Mouse (Mus musculus): ENCODE results near the gene Psen2.

The Psen2 gene

GRCm38 (mm10) chr1:180274725-180275308, 11.6 kb upstream of the Psen2 start:
- no peak for DNase-seq (ENCODE audit: low spot score)

DNA sequence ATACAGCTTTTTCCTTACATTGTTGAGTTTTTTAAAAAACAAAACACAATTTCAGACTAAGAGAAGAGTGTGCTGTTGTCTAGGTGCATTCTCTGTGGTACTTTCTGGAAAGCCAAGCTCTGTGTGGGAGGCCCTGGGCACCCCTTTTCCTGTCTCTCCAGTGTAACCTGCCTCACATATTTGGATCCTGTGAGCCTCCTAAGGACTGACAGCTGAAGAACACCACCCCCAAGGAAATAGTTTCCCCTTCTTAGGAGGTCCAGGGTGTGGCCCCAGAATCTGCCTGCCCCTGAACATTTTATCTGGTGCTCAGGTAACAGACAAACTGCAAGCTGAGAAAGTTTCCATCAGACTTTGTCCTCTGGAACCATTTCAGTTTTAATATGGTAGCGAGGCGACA, 5.8 kb upstream of the Psen2 start:
- no peak for DNase-seq (ENCODE audit: low spot score)

DNA sequence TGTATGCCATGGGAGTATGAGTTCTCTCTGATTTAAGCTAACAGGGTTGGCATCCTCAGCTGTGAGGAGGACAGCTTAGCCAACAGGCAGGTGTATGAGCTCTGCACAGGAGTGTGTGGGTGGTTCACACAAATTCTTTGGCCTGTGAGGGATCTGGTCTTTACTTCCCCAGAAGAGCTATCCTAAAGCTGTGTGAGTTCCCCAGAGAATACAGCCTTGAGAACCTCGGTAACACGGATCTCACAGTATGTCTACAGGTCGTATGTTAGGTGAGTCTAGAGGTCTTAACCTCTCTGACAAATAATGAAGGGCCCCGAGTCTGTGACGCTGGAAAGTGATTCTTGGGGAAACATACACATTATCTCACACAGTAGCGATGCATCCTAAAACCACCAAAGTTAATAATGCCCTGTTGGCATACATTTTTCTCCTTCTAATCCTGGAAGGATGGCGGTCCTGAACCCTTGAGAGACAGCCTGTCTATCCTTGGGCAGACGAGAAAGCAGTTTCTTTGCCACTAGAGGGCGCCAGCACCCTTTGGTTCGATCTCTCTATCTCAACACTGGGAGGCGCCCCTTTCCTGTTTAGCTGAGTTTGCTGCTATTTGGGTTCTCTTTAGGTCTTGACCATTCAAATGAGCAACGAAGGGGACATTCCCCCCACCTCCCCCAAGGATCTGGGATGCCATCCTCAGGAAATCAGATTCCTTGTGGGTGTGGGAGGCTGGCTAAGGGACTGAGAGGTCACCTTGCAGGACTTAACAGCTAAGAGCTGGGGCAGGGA, 5.2 kb upstream of the Psen2 start:
- peak; percentile 71 for DNase-seq (ENCODE audit: low spot score)

- DNase-seq (ENCODE audit: low spot score), result no peak
These were observed 3.9 kb upstream of the Psen2 start for GRCm38 (mm10) chr1:180267151-180267550.

DNA sequence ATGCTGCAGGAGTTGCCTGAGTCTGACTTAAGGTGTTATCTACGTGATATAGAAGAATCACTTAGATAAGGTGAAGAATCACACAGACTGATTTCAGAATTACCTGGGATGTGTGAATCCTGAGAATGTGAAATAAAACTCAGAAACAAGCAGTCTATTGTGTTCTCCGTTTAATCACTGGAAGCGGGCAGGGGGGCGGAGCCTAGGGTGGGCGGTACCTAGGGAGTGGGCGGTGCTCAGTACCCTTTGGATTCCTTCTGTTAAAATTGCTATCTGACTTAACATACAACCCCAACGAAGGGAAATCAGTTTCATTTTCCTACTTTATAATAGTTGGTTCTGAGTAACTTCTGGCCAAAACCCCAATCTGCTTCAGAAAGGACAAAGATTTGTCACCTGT, 2.2 kb upstream of the Psen2 start:
- DNase-seq (ENCODE audit: low spot score), result peak; percentile 65

DNA sequence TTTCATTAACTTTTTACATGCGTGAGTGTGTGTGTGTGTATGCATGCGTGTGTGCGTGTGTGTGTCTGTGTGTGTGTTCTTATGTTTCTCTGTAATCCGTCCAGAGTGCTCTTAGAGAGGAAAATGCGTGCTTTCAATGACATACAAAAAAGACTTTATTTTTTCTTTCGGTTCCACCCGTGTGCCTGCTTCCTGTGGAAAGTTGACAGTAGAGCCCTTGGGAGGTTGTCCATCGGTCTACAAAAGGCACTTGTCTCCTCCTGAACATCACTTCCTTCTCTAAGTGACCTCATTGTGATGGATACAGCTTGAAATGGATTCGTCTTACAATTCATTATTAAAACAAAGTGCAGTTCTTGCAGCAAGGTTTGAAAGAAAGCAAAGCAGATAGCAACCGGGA, 1.6 kb upstream of the Psen2 start:
- no peak for DNase-seq (ENCODE audit: low spot score)

- DNase-seq (ENCODE audit: low spot score), result no peak
These were observed 1.2 kb upstream of the Psen2 start for GRCm38 (mm10) chr1:180264389-180264788.

DNA sequence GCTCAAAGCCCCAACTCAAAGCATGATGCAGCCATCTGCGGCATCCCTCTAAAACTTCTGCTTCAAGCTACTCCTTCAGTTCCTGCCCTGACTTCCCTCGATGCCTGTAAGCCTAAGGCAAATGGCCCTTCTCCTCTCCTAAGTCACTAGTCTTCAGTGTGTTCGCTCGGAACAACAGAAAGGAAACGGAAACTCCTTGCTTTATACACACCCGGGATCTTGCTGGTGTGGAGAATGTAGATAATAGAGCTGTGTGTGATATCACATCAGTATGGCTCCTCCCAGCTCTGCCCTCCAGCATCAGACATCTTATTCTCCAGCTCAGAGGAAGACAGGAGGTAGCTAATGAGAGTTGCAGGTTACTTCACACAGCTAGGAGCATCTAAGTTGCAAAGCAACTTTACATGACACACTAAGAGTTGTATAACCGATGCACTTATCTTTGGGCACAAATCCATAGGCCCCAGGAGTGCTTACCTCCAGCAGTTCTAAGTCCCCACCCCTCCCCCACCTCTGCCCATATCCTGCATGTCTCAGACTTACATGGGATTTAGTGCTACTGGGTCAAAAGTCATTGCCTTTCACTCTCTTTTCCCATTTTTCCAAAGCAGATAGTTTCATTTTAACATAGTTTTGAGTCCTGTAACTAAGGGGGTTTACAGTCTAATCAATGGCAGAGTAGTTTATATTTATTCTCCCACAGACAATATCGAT, 1.2 kb downstream of the Psen2 start:
- DNase-seq (ENCODE audit: low spot score), result no peak

DNA sequence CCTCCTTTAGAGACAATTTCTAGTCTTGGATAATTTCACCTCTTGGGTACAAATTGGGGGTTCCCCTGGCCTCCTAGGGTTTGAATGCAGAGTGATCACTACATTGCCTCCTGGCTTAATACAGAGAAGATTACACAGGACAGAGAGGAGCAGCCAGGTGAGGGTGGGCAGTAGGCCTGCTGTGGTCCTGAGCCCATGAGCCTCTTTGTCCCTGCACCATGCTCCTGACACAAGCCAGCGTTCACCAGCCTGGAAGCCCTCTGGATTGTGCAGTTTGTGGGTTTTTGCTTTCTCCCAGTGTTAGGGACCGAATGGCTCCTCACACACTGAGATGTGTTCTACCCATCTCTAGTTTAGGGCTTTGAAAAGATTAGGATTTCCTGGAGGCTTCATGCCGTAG, 1.8 kb downstream of the Psen2 start:
- no peak for DNase-seq (ENCODE audit: low spot score)

GRCm38 (mm10) chr1:180260886-180261285, 2.4 kb downstream of the Psen2 start:
- no peak for DNase-seq (ENCODE audit: low spot score)

DNA sequence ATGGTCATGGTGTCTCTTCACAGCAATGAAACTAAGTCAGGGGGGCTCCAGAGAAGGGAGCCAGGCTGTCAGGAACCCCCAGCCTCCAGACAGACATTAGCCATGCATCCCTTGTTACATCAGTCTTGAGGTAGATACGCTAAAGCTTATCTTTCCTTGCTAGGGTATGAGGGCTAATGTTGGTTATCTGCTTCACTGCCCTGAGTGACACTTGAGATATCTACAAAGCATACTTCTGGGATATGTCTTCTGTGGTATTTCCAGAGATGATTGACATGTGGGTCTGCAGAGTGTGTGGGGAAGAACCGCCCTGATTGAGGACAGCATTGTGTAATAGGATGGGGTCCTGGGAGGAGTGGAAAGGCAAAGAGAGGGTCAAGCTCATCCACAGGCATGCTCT, 3.5 kb downstream of the Psen2 start:
- no peak for DNase-seq (ENCODE audit: low spot score)

DNA sequence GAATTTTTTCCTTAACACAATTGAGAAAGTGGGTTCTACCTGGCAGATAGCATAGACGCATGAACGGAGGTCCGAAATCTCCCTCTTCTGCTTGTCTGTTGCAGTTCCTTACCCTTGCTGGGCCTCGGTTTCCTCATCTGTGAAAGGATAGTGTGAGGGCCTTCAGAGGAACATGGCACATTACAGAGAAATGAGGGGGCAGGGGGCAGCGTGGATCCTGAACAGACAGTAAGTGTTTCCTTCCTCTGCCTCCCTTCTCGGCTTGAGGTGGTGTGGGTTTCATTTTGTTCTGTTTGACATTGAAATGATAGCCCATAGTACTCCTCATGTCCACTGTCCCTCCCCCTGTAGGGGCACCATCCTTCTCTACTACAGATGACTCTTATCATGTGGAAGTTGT, 5.8 kb downstream of the Psen2 start:
- DNase-seq (ENCODE audit: low spot score), result no peak

DNA sequence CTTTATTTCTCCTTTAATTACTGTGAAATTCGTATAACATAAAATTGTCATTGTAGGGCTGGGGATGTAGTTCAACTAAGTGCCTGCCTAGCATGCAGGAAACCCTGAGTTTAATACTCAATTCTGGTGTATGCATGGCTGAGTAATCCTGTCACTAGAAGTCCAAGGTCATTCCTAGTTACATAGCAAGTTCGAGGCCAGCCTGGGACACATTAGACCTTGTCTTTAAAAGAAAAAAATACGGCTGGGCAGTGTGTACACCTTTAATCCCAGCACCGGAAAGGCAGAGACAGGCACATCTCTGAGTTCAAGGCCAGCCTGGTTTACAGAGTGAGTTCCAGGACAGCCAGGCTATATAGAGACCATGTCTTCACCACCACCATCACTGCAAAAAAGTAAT, 6.4 kb downstream of the Psen2 start:
- DNase-seq (ENCODE audit: low spot score), result no peak

DNA sequence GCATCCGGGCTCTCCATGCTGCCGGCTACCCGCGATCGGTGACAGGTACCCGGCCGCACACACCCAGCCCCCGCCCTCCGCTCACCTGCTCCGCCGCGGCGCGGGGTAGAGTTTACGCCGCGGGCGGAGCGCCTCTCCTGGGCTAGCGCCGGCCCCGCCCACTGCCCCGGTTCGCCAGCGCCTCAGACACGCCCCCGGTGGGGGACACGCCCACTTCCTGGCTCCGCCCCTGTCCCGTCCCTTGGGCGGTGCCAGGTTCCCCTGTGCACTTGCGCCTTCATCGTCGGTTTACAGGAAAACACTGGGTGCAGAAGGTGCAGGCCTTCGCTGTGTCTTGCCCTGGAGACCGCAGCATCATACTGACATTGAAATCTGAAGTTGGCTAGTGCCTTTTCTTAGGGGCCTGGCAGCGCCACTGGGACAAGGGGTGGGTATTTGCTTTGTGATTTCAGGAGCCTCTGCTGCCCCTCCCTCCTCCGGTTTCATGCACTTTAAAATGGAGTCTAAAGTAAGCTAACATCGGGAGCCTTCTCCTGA, 7.0 kb downstream of the Psen2 start:
- peak; percentile 100 for DNase-seq (ENCODE audit: low spot score)

- DNase-seq (ENCODE audit: low spot score), result peak; percentile 29
These were observed 7.7 kb downstream of the Psen2 start for GRCm38 (mm10) chr1:180255294-180256117.

GRCm38 (mm10) chr1:180254316-180254715, 8.9 kb downstream of the Psen2 start:
- no peak for DNase-seq (ENCODE audit: low spot score)

GRCm38 (mm10) chr1:180252656-180253190, 10.5 kb downstream of the Psen2 start:
- DNase-seq (ENCODE audit: low spot score), result no peak

DNA sequence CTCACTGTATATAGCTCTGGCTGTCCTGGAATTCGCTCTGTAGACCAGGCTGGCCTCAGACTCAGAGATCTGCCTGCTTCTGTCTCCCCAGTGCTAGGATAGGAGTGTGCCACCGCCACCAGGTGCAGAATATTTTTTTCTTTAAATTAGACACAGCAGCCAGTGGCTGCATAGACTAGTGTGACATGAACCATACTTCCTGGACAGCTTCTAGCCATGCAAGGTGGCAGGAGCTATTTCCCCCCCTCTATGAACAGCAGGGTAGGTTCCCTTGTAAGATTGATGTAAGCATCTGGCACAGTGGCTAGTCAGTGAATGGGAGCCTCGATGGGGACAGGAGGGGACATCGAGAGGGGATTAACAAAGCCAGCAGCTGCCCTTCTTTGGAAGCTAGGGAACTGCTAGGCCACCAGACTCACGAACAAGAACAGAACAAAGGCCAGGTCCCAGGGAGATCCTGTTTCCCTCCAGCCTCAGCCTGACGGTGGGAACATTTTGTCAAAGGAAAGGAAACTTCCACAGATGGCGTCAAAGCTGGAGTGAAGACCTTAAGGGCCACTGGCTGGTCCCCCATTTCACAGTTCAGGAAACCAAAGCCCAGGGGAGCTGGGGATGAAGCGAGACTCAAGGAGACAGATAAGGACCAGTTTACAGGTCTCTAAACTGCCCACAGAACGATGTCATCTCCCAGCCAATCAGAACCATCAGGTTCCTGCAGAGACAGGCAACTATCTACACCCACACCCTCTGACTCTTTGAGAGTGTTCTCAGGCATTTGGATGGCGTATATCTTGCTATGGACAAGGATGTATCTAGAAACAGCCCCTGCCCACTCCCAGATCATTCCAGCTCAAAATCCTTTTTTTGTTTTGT, 11.8 kb downstream of the Psen2 start:
- no peak for DNase-seq (ENCODE audit: low spot score)

DNA sequence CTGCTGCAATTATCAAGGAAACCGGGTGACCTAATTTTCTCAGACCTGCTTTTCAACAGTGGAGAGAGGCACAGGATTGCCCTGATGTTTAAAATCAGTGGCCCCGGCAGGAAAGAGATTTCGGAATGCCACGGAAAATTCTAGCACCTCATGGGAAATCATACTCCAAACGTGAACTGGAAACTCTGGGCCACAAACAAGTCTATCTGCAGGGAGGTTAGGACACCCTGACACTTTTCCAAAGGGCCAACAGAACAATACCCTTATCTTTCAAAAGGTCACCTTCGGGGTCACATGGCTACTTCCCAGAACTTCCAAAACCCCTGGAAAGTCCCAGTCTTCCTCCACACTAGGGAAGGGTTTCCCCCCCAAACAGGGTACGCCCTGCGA, 12.8 kb downstream of the Psen2 start:
- no peak for DNase-seq (ENCODE audit: low spot score)

- peak; percentile 17 for DNase-seq (ENCODE audit: low spot score)
These were observed 13.4 kb downstream of the Psen2 start for GRCm38 (mm10) chr1:180249666-180250440.

Measured in spleen, adult 12 weeks (tissue).